Mouse (Mus musculus) heart, postnatal 10 days (tissue): Measurements from ENCODE around the gene Agap1. TPM values are rescaled to one million over a fixed set of nuclear protein-coding genes. Genes with fewer than 3 reads are reported as not detected.
A peak's percentile ranks its signal among the peaks of the same experiment; 100 is the strongest.

Experiments
- DNase-seq, 2 experiments: peaks; one replicate each; pipeline ENCODE4 v3.0.0; 2021
- intact Hi-C: fragments of 180-260 bp; cut with DNase I; formaldehyde crosslinking; loops from one replicate; pipeline ENCODE4 v1.15.1; 2025
- total RNA-seq, 2 experiments: library from RNA; stranded (reverse); gene quantifications; 2 replicates each; pipeline ENCODE4 v1.2.3; 2021

The Agap1 gene
- total RNA-seq, 2 experiments from 2014 or later: 54.4 to 57.6 TPM

DNA sequence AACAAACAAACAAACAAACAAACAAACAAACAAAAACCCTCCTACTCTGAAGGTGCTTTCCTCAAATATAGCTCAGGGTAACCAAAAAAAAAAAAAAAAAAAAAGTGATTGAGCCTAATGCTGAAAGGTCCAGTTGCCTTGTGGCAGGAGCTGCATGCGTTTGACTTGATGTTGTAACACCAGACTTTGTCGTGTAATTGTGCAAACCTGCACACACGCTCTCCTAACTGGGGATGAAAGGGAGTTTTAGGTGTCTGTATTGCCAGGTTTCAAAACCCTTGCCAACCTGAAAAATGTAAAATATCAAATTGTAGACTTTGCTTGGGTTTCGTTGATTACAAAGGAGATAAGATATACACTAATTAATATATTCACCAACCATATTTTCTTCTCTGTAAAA lies 459.0 kb downstream of the Agap1 start:
- DNase-seq: no peak

DNA sequence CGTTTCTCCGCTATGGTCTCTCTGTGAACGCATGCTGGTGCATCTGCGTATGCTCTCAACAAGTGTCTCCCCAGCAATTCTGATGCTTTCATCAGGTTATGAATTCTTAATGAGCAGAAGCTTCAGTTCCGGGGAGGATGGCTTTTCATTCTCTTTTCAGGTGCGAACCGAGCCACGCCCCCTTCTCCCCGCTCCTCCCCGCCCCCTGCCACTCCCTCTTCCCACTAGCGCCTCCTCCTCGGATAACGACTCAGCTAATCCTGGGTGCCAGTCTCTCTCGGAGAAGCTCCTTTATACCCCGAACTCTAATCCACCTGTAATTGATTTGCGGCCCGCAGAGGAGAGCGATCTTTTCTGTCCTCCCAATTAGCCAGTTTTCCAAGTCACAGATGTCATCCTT lies 463.5 kb downstream of the Agap1 start:
- intact Hi-C loops: no loop called here
- no peak for DNase-seq

More for the DNA sequence above, 459.0 kb downstream of the Agap1 start:
- intact Hi-C loops: no loop called here

DNA sequence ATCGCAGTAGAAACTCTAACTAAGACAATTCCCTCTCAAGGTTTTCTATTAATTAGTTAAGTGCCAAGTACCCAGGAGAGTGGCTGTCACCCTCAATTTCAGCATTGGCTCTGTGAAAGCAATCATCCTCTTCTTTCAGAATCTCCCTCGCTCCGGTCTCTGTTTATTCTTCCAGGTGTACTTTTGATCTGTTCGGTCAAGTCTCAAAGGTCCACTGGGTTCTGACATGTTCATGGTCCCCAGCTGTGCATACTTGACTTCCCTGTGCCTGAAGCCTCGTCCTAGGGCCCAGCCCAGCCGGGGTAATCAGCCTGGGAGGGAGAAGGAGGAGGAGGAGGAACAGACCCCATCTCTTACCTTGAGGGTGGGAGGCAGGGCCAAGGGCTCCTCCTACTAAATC lies 464.6 kb downstream of the Agap1 start:
- no peak for DNase-seq
- intact Hi-C loops: no loop called here

DNA sequence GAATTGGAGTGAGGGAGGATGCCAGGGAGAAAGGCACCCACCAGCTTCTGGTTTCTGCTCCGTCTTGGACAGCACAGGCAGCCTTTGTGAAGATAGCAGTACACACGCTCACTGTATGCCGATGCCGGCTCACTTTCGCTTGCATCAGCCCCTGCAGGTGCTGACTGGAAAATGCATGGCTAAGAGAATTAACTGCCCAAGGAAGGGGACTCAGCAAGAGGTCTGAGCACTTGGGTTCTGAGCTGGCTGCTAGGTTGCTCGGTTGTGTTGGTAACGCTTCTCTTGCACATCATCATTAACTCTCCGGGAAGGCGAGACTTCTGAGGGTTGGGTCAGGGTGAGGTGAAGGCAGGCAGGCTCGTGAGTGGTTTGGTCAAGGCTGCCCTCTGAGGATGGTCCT lies 467.2 kb downstream of the Agap1 start:
- no peak for DNase-seq
- intact Hi-C loops: no loop called here

DNA sequence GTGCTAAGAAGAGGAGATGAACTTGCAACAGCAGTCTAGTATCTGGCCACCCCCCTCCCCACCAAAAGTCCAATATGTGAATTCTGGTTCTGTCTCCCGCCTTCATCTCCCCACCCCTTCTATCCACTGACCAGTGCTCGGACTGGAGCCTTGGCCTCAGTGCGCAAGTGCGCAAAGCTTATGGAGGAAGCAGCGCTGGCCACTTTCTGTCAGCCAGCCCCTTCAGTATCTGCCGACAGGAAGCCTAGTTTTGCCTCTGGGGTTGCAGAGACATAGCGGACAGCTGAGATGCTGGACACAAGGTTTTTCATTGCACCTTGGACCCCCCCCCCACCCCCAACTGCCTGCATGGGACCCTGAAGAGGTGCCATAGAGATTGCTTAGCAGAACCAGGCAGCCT lies 467.7 kb downstream of the Agap1 start:
- DNase-seq: no peak
- intact Hi-C loops: no loop called here

DNA sequence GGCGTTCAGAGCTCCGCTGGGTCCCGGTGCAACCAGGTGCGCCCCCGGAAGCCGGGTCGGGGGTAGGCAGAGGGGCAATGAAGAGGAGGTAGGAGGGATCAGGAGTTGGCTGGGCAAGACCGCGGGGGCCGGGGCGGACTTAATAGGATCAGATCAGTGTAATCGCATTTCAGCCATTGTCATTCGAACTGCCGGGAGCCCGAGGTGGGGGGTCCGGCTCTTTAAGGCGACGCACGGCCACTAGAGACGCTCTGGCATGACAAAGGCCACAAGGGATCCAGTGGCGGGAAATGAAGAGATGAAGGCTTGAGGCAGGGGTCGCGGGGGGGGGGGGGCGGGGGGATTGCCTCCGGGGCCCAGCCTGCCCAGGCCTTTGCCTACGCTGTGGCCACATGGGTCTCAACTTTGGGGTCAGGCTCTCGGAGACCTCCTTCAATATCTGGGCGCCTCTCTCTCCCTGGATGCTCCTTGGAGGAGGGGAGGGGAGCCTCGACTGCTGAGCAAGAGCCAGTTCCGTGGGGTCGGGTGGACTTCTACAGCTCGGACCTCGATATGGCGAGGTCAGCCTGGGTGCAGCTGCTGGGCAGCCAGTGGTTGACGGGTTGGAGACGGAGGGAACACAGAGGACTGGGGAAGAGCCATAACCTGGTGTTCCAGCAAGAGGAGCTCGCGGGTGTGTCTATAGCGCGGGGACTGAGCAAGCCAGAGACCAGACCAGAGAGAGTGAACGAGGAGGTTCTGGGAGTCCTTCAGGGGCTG lies 468.5 kb downstream of the Agap1 start:
- intact Hi-C loops: no loop called here
- no peak for DNase-seq

DNA sequence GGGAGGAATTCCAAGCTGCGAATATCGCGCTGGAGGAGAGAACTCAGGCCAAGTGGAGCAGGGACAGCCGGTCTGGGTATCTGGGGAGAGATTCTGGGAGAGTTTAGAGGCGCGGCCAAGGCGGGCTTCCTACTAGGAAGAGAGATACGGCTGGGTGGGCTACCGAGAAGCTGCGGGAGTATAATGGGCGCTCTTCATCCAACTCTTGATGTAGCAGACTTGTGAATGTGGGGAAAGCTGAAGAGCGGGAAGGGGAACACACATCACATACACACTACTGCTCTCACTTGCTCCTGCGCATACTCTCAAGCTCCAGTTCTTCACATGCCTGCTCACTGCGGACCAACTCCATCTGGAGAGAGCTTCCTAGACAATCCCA lies 469.0 kb downstream of the Agap1 start:
- DNase-seq: no peak
- intact Hi-C loops: no loop called here

DNA sequence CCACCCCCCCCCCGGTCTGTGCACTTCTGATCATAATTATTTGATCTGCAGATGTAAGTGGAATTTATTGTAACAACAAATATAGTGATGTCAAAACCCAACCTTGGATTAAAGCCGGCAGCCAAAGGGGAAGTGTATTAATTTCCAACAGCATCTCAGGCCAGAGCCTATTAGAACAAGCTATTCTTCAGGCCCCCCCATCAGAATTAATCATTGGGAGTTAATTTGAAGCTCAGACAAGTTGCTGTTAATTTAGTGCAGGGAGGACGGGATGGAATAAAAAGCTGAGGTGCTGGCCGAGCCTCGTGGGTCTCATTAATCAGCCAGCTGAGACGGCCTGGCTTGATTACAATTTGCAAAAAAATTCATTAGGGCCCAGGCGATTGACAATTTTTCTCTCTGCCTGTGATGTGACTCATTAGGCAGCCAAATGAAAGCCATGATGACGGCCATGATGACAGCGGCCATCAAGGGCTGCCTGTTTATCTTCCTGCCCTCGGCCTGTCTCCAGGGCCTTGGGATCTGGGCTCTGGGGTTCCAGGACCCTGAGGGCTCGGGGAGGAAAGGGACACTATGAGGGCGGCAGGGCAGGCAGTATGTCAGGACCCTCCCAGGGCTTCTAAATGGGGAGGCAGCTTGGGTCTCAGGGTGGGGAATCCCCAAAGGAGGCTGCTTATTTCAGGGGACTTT lies 471.0 kb downstream of the Agap1 start:
- intact Hi-C loops: no loop called here
- no peak for DNase-seq

DNA sequence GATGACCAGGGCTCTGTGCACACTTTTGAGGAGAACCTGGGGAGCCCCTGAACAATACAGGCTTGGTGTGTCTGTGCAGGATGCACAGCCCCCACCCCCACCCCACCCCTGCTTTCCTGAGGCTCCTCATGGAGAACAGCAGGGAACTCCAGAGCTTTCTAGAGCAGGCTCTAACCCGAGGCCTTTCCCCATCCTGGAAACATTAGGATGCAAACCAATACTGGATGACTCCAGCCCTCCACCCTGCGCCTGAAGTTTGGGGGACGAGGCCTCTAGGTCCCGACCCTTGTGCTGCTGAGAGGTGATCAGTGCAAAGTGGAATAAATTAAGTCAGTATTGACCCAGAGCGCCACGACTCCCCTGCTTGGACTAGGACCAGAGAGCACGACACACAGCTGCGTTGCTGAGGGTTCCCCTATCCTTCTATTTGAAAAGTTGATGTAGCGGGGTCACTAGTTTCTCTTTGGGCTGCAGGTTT lies 472.0 kb downstream of the Agap1 start:
- DNase-seq: no peak
- intact Hi-C loops: no loop called here

DNA sequence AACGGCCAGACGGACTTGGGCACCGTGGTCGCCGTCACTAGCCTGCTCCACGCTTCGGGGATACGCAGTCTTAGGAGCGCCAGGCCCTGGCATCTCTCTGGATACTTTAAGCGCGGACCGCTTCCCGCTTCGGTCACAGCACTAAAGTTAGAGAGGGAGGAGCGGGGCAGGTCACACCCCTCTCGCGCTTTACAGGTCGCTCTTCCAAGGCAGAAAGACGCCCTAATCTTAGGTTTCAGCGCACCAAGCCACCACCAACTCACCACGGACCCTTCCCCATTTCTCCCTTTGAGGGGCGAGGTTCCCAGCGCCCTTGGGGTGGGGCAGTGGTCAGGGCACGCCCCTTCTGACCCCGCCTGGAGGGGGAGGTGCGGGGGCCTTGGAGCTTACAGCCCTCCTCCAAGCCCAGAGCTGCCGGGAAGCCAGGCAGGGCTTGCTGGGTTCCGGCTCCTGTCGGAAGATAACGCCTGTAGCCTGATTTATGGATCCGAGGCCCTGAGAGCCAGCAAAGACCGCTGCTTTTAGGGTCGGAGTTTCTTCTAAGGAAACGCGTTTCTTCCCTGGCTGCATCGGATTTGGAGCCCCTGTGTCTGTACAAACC lies 472.6 kb downstream of the Agap1 start:
- peak in 1 of 2 experiments; percentile 9 for DNase-seq
- intact Hi-C loops: no loop called here

DNA sequence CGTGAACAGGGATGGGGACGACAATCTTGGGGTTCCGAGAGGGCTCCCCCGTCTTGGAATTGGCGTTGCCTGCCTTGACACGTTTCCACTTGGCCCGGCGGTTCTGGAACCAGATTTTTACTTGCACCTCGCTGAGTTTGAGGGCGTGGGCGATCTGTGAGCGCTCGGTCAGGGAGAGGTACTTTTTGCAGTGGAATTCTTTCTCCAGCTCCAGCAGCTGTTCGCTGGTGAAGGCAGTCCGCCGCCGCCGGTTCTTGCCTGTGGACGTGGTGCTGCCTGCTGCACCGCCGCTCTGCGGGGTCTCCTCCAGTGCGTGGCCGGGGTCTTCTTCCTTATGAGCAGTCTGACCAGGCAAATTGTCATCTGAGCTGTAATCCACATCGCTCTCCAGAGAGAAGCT lies 474.1 kb downstream of the Agap1 start:
- DNase-seq: no peak
- intact Hi-C loops: no loop called here

DNA sequence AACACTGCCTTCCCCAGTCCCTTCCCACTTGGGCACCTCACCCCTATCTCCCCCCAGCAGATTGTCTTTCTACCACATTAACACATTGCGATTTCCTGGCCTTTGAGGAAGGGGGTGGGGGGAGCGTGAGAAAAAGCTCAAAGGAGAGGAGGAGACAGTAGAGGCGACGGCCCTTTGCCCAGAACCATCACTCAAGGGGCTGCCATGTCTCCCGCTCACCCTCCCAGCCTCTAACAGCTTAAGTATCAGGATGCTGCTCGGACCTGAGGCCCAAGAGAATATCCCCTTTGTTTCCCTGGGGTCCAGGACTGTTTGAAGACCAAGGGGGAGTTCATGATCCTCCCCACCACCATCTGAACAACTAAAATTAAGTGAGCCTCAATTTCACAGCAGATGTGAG lies 474.6 kb downstream of the Agap1 start:
- intact Hi-C loops: no loop called here
- no peak for DNase-seq

DNA sequence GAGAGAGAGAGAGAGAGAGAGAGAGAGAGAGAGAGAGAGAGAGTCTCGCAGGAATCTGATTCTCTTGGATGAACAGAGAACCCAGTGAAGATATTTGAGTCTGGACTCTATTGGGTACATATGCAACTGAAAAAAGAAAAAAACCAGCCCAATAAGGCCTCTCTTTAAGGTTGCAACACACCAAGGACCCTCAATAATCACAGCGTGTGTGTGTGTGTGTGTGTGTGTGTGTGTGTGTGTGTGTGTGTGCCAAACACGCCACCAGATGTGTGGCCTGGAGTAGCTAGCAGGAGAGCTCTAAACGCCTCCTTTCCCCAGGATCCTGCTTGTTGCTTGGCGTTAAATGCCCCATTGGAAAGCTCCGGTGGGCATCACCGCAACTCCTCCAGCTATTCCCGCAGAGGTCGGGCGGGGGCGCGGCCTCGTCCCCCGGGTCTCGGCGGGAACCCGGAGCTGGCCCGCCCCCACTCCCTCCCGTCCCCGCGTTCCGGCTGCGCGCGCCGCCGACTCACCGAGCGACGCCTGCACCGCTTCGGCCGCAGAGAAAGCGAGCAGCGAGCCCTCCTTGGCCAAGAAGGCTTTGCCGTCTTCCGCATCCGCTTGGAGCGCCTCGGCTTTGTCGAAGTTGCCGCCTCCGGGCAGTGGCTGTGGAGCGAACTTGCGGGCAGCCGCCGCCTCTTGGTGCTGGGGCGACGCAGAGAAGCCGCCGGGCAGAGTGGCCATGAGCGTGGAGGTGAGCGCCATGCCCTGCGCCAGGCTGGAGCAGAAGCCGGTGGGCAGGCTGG lies 475.3 kb downstream of the Agap1 start:
- intact Hi-C loops: loop anchor here (10.0 kb wide), 1 partner anchor 695 kb away; no protein-coding TSS in a partner anchor
- peak in 1 of 2 experiments; percentile 19 for DNase-seq

DNA sequence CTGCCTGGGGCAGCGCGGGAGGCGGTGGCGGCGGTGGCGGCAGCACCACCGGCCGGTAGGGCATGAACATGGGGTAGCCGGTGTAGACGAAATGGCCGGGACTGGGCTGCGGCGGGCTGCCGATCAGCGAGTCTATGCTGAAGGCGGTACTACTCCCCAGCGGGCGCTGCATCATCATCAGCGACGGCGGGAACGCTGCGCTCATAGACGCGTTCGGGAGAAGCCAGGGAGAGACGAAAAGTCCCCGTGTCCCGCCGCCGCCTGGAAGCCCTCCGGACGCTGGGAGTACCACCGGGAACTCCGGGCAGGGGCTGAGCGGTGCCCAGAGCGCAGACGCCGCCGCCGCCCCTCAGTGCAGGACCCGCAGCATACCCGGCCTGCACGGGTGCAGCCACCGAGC lies 475.9 kb downstream of the Agap1 start:
- intact Hi-C loops: loop anchor here (10.0 kb wide), 1 partner anchor 696 kb away; no protein-coding TSS in a partner anchor
- no peak for DNase-seq

DNA sequence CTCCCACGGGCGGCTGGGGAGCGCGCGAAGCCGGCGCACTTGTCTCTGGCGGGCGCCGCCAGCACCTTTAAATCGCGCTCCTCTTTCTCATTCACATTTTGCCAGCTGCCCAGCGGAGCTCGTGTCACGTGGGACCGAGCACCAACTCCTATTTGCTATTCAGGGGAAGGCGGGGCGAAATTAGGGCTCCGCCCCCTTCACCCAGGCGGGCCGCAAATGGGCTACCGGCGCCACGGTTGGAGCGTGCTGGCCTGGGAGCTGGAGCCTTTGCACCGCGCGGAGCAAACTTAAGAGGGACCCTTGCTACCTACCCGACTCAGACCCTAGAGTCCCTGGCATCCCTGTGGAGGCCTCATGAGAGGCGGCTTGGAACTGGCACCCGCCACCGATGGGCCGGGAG lies 476.5 kb downstream of the Agap1 start, which contains the start of gene Gbx2:
Gene Gbx2, minus strand, starts transcription at position 60 of the 400 bp plus-strand sequence.
- peak in 1 of 2 experiments; percentile 61 for DNase-seq
- intact Hi-C loops: loop anchor here (10.0 kb wide), 1 partner anchor 696 kb away; no protein-coding TSS in a partner anchor

DNA sequence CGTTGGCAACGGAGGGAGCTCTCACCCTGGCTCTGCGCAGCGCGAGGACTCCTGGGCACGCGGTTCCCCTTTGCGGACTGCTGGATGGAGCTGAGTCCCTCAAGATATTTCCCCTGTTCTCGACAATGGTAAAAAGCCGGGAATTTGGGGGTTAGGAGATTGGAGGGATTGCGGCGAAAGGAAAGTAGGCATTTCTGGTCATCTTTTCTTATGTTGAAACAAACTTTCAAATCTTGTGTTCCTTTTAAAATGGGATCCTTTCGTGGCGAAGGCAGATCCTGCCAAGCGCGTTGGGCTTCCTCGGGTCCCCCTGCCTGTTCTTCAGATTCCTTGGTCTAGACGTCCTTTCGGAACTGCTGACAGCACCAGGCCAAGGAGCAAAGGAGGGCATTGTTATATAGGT lies 477.4 kb downstream of the Agap1 start:
- intact Hi-C loops: loop anchor here (10.0 kb wide), 1 partner anchor 697 kb away; no protein-coding TSS in a partner anchor
- peak in 1 of 2 experiments; percentile 8 for DNase-seq

DNA sequence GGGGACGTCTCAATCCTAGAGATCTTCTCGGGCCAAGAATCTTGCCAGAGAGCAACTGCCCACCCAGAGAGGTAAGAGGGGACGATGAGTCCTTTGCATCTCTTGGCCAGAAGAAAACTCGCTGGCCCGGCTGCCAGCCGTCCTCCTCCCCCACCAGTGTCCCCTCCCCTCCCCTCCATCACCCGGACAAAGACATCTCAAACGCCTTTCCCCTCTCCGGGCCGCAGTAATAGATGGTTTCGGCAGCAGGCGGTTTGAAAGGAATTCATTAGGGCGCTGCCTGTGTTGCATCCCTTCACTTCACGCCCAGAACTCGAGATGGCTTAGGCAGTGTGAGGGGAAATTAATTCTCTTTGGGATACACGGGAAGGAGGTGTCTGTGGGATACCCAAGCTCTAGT lies 478.0 kb downstream of the Agap1 start:
- DNase-seq: no peak
- intact Hi-C loops: loop anchor here (10.0 kb wide), 1 partner anchor 698 kb away; no protein-coding TSS in a partner anchor

DNA sequence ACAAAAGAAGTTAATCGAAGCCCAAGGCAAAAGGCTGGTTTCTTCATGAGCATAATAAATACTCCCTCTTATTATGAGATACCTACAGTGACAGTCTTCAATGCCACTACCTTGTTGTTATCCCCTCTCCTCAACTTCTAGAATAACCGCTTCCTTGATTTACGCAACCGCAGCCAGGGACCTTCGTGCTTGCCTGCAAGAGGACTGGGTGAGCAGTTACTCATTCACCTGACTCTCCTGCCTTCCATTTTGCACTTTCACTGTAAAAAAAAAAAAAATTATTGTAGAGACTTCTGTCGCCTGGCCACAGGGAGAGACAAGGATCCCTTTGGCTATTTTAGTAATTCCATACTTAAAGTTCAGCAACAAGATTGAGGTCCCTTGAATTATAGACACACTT lies 478.4 kb downstream of the Agap1 start:
- no peak for DNase-seq
- intact Hi-C loops: loop anchor here (10.0 kb wide), 1 partner anchor 698 kb away; no protein-coding TSS in a partner anchor

DNA sequence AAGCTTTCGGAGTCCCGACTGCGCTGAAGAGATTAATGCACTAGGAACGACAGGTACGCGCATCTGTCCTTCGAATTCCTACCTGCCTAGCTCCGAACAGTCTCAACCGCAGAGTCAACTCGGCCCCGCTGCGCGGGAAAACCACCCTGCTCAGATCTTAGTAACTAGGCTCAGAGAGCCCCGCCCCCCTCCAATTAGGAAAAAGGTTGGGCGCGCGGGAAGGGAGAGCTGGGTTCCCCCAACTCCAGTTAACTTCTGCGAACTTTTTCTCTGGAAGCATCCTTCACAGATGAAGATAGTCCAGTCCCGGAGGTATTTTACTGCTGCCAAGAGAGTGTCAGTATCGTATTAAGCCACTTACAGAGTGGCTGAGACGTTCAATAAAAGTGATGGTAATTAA lies 479.2 kb downstream of the Agap1 start:
- intact Hi-C loops: loop anchor here (10.0 kb wide), 1 partner anchor 699 kb away; no protein-coding TSS in a partner anchor
- peak in 1 of 2 experiments; percentile 15 for DNase-seq
